18 mouse cellular contexts compared by ENCODE assay signal in the genomic region with DNA sequence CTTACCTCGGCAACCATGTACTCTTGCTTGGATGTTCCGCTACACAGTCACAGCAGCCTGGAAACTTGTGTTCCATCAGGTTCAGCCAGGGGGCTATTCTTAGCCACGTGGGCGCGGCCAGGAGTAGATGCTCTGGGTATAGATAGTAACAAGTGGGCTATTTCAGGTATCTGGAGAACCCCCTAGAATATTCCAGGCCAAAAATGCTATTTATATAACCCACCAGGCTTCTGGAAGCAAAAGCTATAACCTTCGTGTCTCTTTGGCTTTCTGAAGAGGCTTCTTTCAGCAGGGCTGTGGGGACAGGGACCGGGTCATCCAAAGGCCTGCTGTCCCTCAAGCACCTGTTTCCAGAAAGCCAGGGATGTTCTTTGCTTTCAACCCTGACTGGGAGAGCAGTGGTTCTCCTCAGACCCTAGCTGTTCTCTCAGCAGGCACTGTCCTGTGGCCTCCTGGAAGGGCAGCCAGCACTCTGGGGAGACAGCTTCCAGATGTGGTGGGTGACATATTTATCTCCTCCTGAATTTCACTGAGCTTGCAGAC. TPM values are rescaled to one million over a fixed set of nuclear protein-coding genes. Genes with fewer than 3 reads are reported as not detected.
DNase-seq lines count a peak whose midpoint lies in the region; ATAC-seq and TF ChIP-seq lines count a peak whose summit lies in the region.
"Had no signal": no experiment of that assay in that cellular context is flagged by ENCODE, and none has a peak within 500 bp of the region (broad histone marks: within the 10 kb centered on the region; RNA-seq: fewer than 3 reads in every experiment).

No protein-coding gene starts in this region.

- H3K36me3 ChIP-seq in intestine, embryonic 15.5 days = no peaks in the 10 kb centered on the region
- H3K36me3 ChIP-seq in intestine, postnatal 0 days (ENCODE audit: control insufficient read depth, insufficient read depth) = no peaks in the 10 kb centered on the region
- H3K36me3 ChIP-seq in heart, embryonic 14.5 days (ENCODE audit: control insufficient read depth, insufficient read depth, low read length) = no peaks in the 10 kb centered on the region
- H3K36me3 ChIP-seq: G1E; hindbrain, embryonic 15.5 days; midbrain, embryonic 15.5 days had no signal

- H3K4me1 ChIP-seq in intestine, embryonic 15.5 days (replicated peaks) = no peaks in the 10 kb centered on the region
- H3K4me1 ChIP-seq in intestine, postnatal 0 days (replicated peaks; ENCODE audit: control insufficient read depth, insufficient read depth, low read length) = no peaks in the 10 kb centered on the region
- H3K4me1 ChIP-seq in heart, embryonic 14.5 days (ENCODE audit: control insufficient read depth in 2 of 2, insufficient read depth in 2 of 2, low read length in 2 of 2) = peaks cover 23 to 31% of the 10 kb centered on the region in 2 experiments
- H3K4me1 ChIP-seq: hindbrain, embryonic 15.5 days; midbrain, embryonic 15.5 days had no signal

- no peak overlapping the region for H3K4me3 ChIP-seq in intestine, embryonic 15.5 days (replicated peaks)
- no peak overlapping the region for H3K4me3 ChIP-seq in intestine, postnatal 0 days (ENCODE audit: low read depth, low read length)
- H3K4me3 ChIP-seq in heart, embryonic 14.5 days (ENCODE audit: control insufficient read depth in 1 of 2, insufficient read depth in 1 of 2, low read depth in 1 of 2, low read length in 2 of 2) = no peak overlapping the region
- H3K4me3 ChIP-seq: hindbrain, embryonic 15.5 days; left cerebral cortex, adult 2 months; midbrain, embryonic 15.5 days had no signal

- 56% methylated on average over 7 of the region's 7 CpGs for WGBS in intestine, embryonic 15.5 days
- 46% methylated on average over 7 of the region's 7 CpGs for WGBS in intestine, postnatal 0 days
- WGBS in heart, embryonic 14.5 days = 20% methylated on average over 7 of the region's 7 CpGs

- H3K27me3 ChIP-seq in intestine, embryonic 15.5 days (replicated peaks) = no peaks in the 10 kb centered on the region
- H3K27me3 ChIP-seq in intestine, postnatal 0 days (replicated peaks; ENCODE audit: control insufficient read depth, insufficient read depth, low read length) = no peaks in the 10 kb centered on the region
- no peaks in the 10 kb centered on the region for H3K27me3 ChIP-seq in heart, embryonic 14.5 days (ENCODE audit: control insufficient read depth, insufficient read depth, low read length)
- H3K27me3 ChIP-seq: midbrain, embryonic 15.5 days had no signal

- ATAC-seq in intestine, embryonic 15.5 days = 0 out of 2 replicates have a peak, but pooled peaks have one; percentile 50
- no peak for ATAC-seq in intestine, postnatal 0 days
- peak; percentile 45 for ATAC-seq in heart, embryonic 14.5 days (ENCODE audit: insufficient number of reproducible peaks, insufficient read depth, low FRiP score, low read depth)
- ATAC-seq in erythroblast, adult 5-6 weeks (replicated peaks; ENCODE audit: low FRiP score, poor library complexity, severe bottlenecking) = no peak
- ATAC-seq: forebrain, embryonic 14.5 days; midbrain, embryonic 15.5 days had no signal

- H3K4me2 ChIP-seq in intestine, embryonic 15.5 days (replicated peaks) = no peak overlapping the region
- no peak overlapping the region for H3K4me2 ChIP-seq in intestine, postnatal 0 days (replicated peaks; ENCODE audit: low read depth)
- peak overlapping the region; percentile 46 for H3K4me2 ChIP-seq in heart, embryonic 14.5 days (ENCODE audit: low read length)
- H3K4me2 ChIP-seq: hindbrain, embryonic 15.5 days; midbrain, embryonic 15.5 days had no signal

- H3K27ac ChIP-seq in intestine, embryonic 15.5 days = no peak overlapping the region
- H3K27ac ChIP-seq in intestine, postnatal 0 days (ENCODE audit: low read depth, low read length) = no peak overlapping the region
- peak overlapping the region; percentile 89 to 97 for H3K27ac ChIP-seq in heart, embryonic 14.5 days (replicated peaks in 1 of 2; ENCODE audit: control insufficient read depth in 1 of 2, insufficient read depth in 1 of 2, low read depth in 2 of 2, low read length in 2 of 2)
- H3K27ac ChIP-seq: hindbrain, embryonic 15.5 days; left cerebral cortex, adult 2 months; midbrain, embryonic 15.5 days had no signal

- H3K9ac ChIP-seq in intestine, embryonic 15.5 days = no peak overlapping the region
- no peak overlapping the region for H3K9ac ChIP-seq in intestine, postnatal 0 days (ENCODE audit: low read depth, low read length)
- peak overlapping the region; percentile 31 for H3K9ac ChIP-seq in heart, embryonic 14.5 days (ENCODE audit: low read length)
- H3K9ac ChIP-seq: hindbrain, embryonic 15.5 days; midbrain, embryonic 15.5 days had no signal

- no peak for TF ChIP-seq CTCF in intestine, postnatal 0 days (IDR thresholded peaks at IDR 0.05; ENCODE audit: low read depth)

- peak; percentile 79 for DNase-seq in gastrocnemius, postnatal 25 days
- DNase-seq in skeletal muscle tissue, adult 2 months (ENCODE audit: low read depth, low spot score) = peak; percentile 86
- no peak for DNase-seq in urinary bladder, postnatal 10 days (ENCODE audit: low spot score)
- DNase-seq: adrenal gland, adult 8-10 months; cerebellum, adult 2 months; liver; lung, adult 18-20 months; right cerebral cortex, postnatal 25 days; thymus, adult 18-20 months had no signal

- no peaks in the 10 kb centered on the region for H3K9me3 ChIP-seq in intestine, embryonic 15.5 days
- no peaks in the 10 kb centered on the region for H3K9me3 ChIP-seq in intestine, postnatal 0 days (ENCODE audit: control insufficient read depth)
- no peaks in the 10 kb centered on the region for H3K9me3 ChIP-seq in heart, embryonic 14.5 days (ENCODE audit: control insufficient read depth, low read length)
- H3K9me3 ChIP-seq: G1E; hindbrain, embryonic 15.5 days; midbrain, embryonic 15.5 days had no signal

RNA-seq across cellular contexts. Expression of a gene that starts 8.0 kb away (rescaled TPM):
- polyA plus RNA-seq in intestine, embryonic 15.5 days (2015; fragmentation: Nextera tagmentation; extraction: Ambion mirVana) = 60.2 and 68.3 TPM in 2 replicates
- polyA plus RNA-seq in intestine, postnatal 0 days (2015; fragmentation: Nextera tagmentation; extraction: Ambion mirVana) = 18.7 and 19.2 TPM in 2 replicates
- total RNA-seq in gastrocnemius, postnatal 25 days (2021) = 1 to 10 TPM; 4.2 to 5.2 TPM
- polyA plus RNA-seq in heart, embryonic 14.5 days (2014; fragmentation: Nextera tagmentation; extraction: Ambion mirVana) = 14.4 and 17.9 TPM in 2 replicates
- total RNA-seq in erythroblast, adult 5-6 weeks (2015; ENCODE audit: low replicate concordance) = 0.84 TPM in 1 of 2 replicates, not detected in the other
- total RNA-seq in erythroblast, adult 5-6 weeks (2017; ENCODE audit: low replicate concordance) = 0.84 and 1.3 TPM in 2 replicates

RNA-seq across cellular contexts. Expression of a gene that starts 9.3 kb away (rescaled TPM):
- 0.57 and 0.86 TPM in 2 replicates for polyA plus RNA-seq in intestine, embryonic 15.5 days (2015; fragmentation: Nextera tagmentation; extraction: Ambion mirVana)
- 0.33 and 0.46 TPM in 2 replicates for polyA plus RNA-seq in intestine, postnatal 0 days (2015; fragmentation: Nextera tagmentation; extraction: Ambion mirVana)
- total RNA-seq in gastrocnemius, postnatal 25 days (2021) = 10 to 100 TPM in 1 of 2 experiments, 1 to 10 TPM in 1; 5.4 to 11.7 TPM
- polyA plus RNA-seq in heart, embryonic 14.5 days (2014; fragmentation: Nextera tagmentation; extraction: Ambion mirVana) = 2.6 TPM in 2 replicates
- total RNA-seq in erythroblast, adult 5-6 weeks (2015; ENCODE audit: low replicate concordance) = 1.0 TPM in 1 of 2 replicates, not detected in the other
- total RNA-seq in erythroblast, adult 5-6 weeks (2017; ENCODE audit: low replicate concordance) = not detected in 2 replicates
- total RNA-seq: adrenal gland, adult 8-10 months; G1E had no signal
- polyA plus RNA-seq: forebrain, embryonic 14.5 days; G1E; hindbrain, embryonic 15.5 days; midbrain, embryonic 15.5 days had no signal

RNA-seq across cellular contexts. Expression of a gene that starts 18.5 kb away (rescaled TPM):
- polyA plus RNA-seq in intestine, embryonic 15.5 days (2015; fragmentation: Nextera tagmentation; extraction: Ambion mirVana) = 307 and 314 TPM in 2 replicates
- polyA plus RNA-seq in intestine, postnatal 0 days (2015; fragmentation: Nextera tagmentation; extraction: Ambion mirVana) = 292 and 312 TPM in 2 replicates
- 1 to 10 TPM; 7.6 to 8.9 TPM for total RNA-seq in gastrocnemius, postnatal 25 days (2021)
- polyA plus RNA-seq in heart, embryonic 14.5 days (2014; fragmentation: Nextera tagmentation; extraction: Ambion mirVana) = 194 and 196 TPM in 2 replicates
- total RNA-seq in erythroblast, adult 5-6 weeks (2015; ENCODE audit: low replicate concordance) = 105 and 126 TPM in 2 replicates
- 42.8 and 52.6 TPM in 2 replicates for total RNA-seq in erythroblast, adult 5-6 weeks (2017; ENCODE audit: low replicate concordance)

RNA-seq across cellular contexts. Expression of a gene that starts 24.6 kb away (rescaled TPM):
- polyA plus RNA-seq in intestine, embryonic 15.5 days (2015; fragmentation: Nextera tagmentation; extraction: Ambion mirVana) = 29.5 and 31.5 TPM in 2 replicates
- 22.7 and 22.8 TPM in 2 replicates for polyA plus RNA-seq in intestine, postnatal 0 days (2015; fragmentation: Nextera tagmentation; extraction: Ambion mirVana)
- total RNA-seq in gastrocnemius, postnatal 25 days (2021) = 10 to 100 TPM; 24.7 to 30.7 TPM
- 39.8 and 40.8 TPM in 2 replicates for polyA plus RNA-seq in heart, embryonic 14.5 days (2014; fragmentation: Nextera tagmentation; extraction: Ambion mirVana)
- total RNA-seq in erythroblast, adult 5-6 weeks (2015; ENCODE audit: low replicate concordance) = 9.0 and 12.9 TPM in 2 replicates
- 7.9 and 8.1 TPM in 2 replicates for total RNA-seq in erythroblast, adult 5-6 weeks (2017; ENCODE audit: low replicate concordance)

RNA-seq across cellular contexts. Expression of a gene that starts 24.7 kb away (rescaled TPM):
- polyA plus RNA-seq in intestine, embryonic 15.5 days (2015; fragmentation: Nextera tagmentation; extraction: Ambion mirVana) = 43.4 and 44.6 TPM in 2 replicates
- 22.4 and 26.4 TPM in 2 replicates for polyA plus RNA-seq in intestine, postnatal 0 days (2015; fragmentation: Nextera tagmentation; extraction: Ambion mirVana)
- 1 to 10 TPM; 6.7 to 7.4 TPM for total RNA-seq in gastrocnemius, postnatal 25 days (2021)
- 24.9 and 33.0 TPM in 2 replicates for polyA plus RNA-seq in heart, embryonic 14.5 days (2014; fragmentation: Nextera tagmentation; extraction: Ambion mirVana)
- 3.8 and 29.4 TPM in 2 replicates for total RNA-seq in erythroblast, adult 5-6 weeks (2015; ENCODE audit: low replicate concordance)
- 7.5 and 7.8 TPM in 2 replicates for total RNA-seq in erythroblast, adult 5-6 weeks (2017; ENCODE audit: low replicate concordance)

Comparison
In these comparisons a context has a peak if more than half of its experiments do, and no peak if none do; other contexts are left out.
1. ATAC-seq: peak in intestine, embryonic 15.5 days (single experiment) and heart, embryonic 14.5 days (single experiment); none in intestine, postnatal 0 days (single experiment) and erythroblast, adult 5-6 weeks (single experiment).
2. H3K27ac ChIP-seq: peak in heart, embryonic 14.5 days (2 of 2); none in intestine, embryonic 15.5 days (single experiment) and intestine, postnatal 0 days (single experiment).